Mouse (Mus musculus): ENCODE results near the gene Ctnnd1. TPM values are rescaled to one million over a fixed set of nuclear protein-coding genes. Genes with fewer than 3 reads are reported as not detected.

Ctnnd1 gene
- total and polyA plus RNA-seq, 2 experiments from 2014 or later = 13.7 to 81.1 TPM

DNA sequence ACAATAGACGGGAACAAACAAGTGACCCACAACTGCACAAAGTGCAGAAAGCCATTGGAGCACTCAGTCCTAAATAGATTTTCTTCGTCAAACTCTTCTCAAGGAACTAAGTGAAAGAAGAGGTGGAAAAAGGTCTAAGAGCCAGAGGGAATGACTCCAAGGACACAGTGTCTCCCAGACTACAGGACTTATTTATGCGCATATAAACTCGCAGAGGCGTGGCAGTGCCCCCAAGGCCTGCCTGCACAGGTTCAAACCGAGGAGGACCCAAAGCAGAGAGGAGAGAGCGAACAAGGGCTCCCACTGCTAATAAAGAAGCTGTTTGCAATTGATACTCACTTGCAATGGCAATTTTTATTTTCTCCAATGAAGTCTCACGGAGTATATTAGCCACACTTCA, 64.9 kb downstream of the Ctnnd1 start:
- H3K9me3 ChIP-seq (ENCODE audit: low read length) = no peaks in the 10 kb centered on the region
- WGBS = 76% methylated on average over 8 of the region's 8 CpGs
- no peaks in the 10 kb centered on the region for H3K4me1 ChIP-seq (ENCODE audit: insufficient read depth, low read length)

DNA sequence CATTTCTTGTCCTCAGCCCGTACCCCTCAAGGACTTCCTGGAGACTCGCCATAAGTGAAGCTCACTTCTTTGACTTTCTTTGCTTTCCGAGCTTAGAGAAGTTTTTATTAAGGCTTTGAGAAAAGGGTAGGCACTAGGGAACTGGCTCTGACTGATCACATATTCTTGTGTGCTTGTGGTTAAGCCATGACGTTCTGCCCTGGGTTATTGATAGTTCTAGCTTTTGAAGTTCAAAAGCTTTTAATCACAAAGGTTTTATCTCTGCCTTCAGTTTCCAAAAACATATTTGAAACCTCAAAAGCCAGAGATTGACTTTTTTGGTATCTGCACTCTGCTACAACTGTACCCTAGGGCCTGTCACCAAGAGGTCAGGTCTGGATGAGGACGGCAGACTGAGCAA, 68.3 kb downstream of the Ctnnd1 start:
- WGBS = 72% methylated on average over 5 of the region's 5 CpGs
- Histone ChIP-seq H3K36me3 (ENCODE audit: insufficient read depth, low read length) (0 out of 2 replicates have a peak, but pooled peaks cover 3% of the 10 kb centered on the region), H3K4me2 (ENCODE audit: low read depth, low read length, poor library complexity, severe bottlenecking) (no peak overlapping the region), H3K9ac (replicated peaks; ENCODE audit: low read length, poor library complexity, severe bottlenecking) (no peak overlapping the region), H3K4me3 (ENCODE audit: low read depth, low read length) (no peak overlapping the region), H3K27ac (ENCODE audit: low read depth, low read length) (no peak overlapping the region), H3K27me3 (ENCODE audit: insufficient read depth, low read length) (no peaks in the 10 kb centered on the region), H3K9me3 (ENCODE audit: low read length) (no peaks in the 10 kb centered on the region), H3K4me1 (ENCODE audit: insufficient read depth, low read length) (no peaks in the 10 kb centered on the region)
- DNase-seq (ENCODE audit: low spot score) (no peak), ATAC-seq (ENCODE audit: low FRiP score) (no peak)
- no peak for TF ChIP-seq CTCF (IDR thresholded peaks at IDR 0.05)

More for the DNA sequence above, 64.9 kb downstream of the Ctnnd1 start:
- no peaks in the 10 kb centered on the region for H3K36me3 ChIP-seq (ENCODE audit: insufficient read depth, low read length)
- no peak for DNase-seq (ENCODE audit: low spot score)
- H3K27ac ChIP-seq (ENCODE audit: low read depth, low read length) = no peak overlapping the region
- ATAC-seq (ENCODE audit: low FRiP score) = no peak
- H3K27me3 ChIP-seq (ENCODE audit: insufficient read depth, low read length) = no peaks in the 10 kb centered on the region
- no peak overlapping the region for H3K4me2 ChIP-seq (ENCODE audit: low read depth, low read length, poor library complexity, severe bottlenecking)
- no peak overlapping the region for H3K4me3 ChIP-seq (ENCODE audit: low read depth, low read length)
- H3K9ac ChIP-seq (replicated peaks; ENCODE audit: low read length, poor library complexity, severe bottlenecking) = no peak overlapping the region
- no peak for TF ChIP-seq CTCF (IDR thresholded peaks at IDR 0.05)

- WGBS = 92% methylated on average over 2 of the region's 3 CpGs
- H3K27ac ChIP-seq (ENCODE audit: low read depth, low read length) = no peak overlapping the region
- no peaks in the 10 kb centered on the region for H3K9me3 ChIP-seq (ENCODE audit: low read length)
- no peak overlapping the region for H3K4me2 ChIP-seq (ENCODE audit: low read depth, low read length, poor library complexity, severe bottlenecking)
- DNase-seq (ENCODE audit: low spot score) (no peak), ATAC-seq (ENCODE audit: low FRiP score) (no peak)
- no peaks in the 10 kb centered on the region for H3K27me3 ChIP-seq (ENCODE audit: insufficient read depth, low read length)
- H3K36me3 ChIP-seq (ENCODE audit: insufficient read depth, low read length) = 0 out of 2 replicates have a peak, but pooled peaks cover 3% of the 10 kb centered on the region
- H3K4me3 ChIP-seq (ENCODE audit: low read depth, low read length) = no peak overlapping the region
- H3K9ac ChIP-seq (replicated peaks; ENCODE audit: low read length, poor library complexity, severe bottlenecking) = no peak overlapping the region
- H3K4me1 ChIP-seq (ENCODE audit: insufficient read depth, low read length) = no peaks in the 10 kb centered on the region
- TF ChIP-seq CTCF (IDR thresholded peaks at IDR 0.05) = peak; percentile 42
Observed at GRCm38 (mm10) chr2:84581208-84581607, 69.4 kb downstream of the Ctnnd1 start.

DNA sequence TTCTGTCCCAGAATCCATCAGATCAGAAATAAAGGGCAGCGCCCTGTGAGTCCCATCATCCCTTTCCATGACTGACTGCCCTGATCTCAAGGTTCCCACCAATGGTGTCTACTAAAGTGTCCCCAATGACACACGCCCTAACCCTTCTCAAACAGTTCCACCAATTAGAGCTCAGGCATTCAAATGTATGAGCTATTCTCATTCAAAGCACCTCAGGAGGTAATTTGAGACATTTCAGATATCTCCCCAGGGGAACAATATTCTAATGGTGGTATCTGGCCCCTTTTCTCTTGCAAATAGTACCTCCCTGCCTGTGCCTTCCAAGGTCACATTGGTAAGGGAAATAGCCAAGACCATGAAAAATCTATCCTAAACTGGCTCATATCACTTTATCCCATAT, 71.3 kb downstream of the Ctnnd1 start:
- Histone ChIP-seq H3K36me3 (ENCODE audit: insufficient read depth, low read length) (0 out of 2 replicates have a peak, but pooled peaks cover 3% of the 10 kb centered on the region), H3K4me2 (ENCODE audit: low read depth, low read length, poor library complexity, severe bottlenecking) (no peak overlapping the region), H3K27me3 (ENCODE audit: insufficient read depth, low read length) (no peaks in the 10 kb centered on the region), H3K4me3 (ENCODE audit: low read depth, low read length) (no peak overlapping the region), H3K9me3 (ENCODE audit: low read length) (no peaks in the 10 kb centered on the region), H3K9ac (replicated peaks; ENCODE audit: low read length, poor library complexity, severe bottlenecking) (no peak overlapping the region), H3K27ac (ENCODE audit: low read depth, low read length) (no peak overlapping the region), H3K4me1 (ENCODE audit: insufficient read depth, low read length) (no peaks in the 10 kb centered on the region)
- TF ChIP-seq CTCF (IDR thresholded peaks at IDR 0.05) = no peak
- ATAC-seq (ENCODE audit: low FRiP score) (no peak), DNase-seq (ENCODE audit: low spot score) (no peak)
- 84% methylated on average over 2 of the region's 2 CpGs for WGBS

- ATAC-seq (ENCODE audit: low FRiP score) (no peak), DNase-seq (ENCODE audit: low spot score) (no peak)
- H3K4me1 ChIP-seq (ENCODE audit: insufficient read depth, low read length) = no peaks in the 10 kb centered on the region
- no peak overlapping the region for H3K27ac ChIP-seq (ENCODE audit: low read depth, low read length)
- 91% methylated on average over 4 of the region's 4 CpGs for WGBS
- H3K4me3 ChIP-seq (ENCODE audit: low read depth, low read length) = no peak overlapping the region
- H3K9ac ChIP-seq (replicated peaks; ENCODE audit: low read length, poor library complexity, severe bottlenecking) = no peak overlapping the region
- no peaks in the 10 kb centered on the region for H3K27me3 ChIP-seq (ENCODE audit: insufficient read depth, low read length)
- H3K36me3 ChIP-seq (ENCODE audit: insufficient read depth, low read length) = 0 out of 2 replicates have a peak, but pooled peaks cover 3% of the 10 kb centered on the region
- no peaks in the 10 kb centered on the region for H3K9me3 ChIP-seq (ENCODE audit: low read length)
- no peak for TF ChIP-seq CTCF (IDR thresholded peaks at IDR 0.05)
- no peak overlapping the region for H3K4me2 ChIP-seq (ENCODE audit: low read depth, low read length, poor library complexity, severe bottlenecking)
Observed at GRCm38 (mm10) chr2:84574130-84574529, 76.4 kb downstream of the Ctnnd1 start.

GRCm38 (mm10) chr2:84556888-84557514, 93.6 kb downstream of the Ctnnd1 start:
- Histone ChIP-seq H3K9ac (replicated peaks; ENCODE audit: low read length, poor library complexity, severe bottlenecking) (no peak overlapping the region), H3K4me2 (ENCODE audit: low read depth, low read length, poor library complexity, severe bottlenecking) (peak overlapping the region; percentile 19; the same call in 1 of the 2 replicates), H3K4me3 (ENCODE audit: low read depth, low read length) (no peak overlapping the region), H3K27ac (ENCODE audit: low read depth, low read length) (no peak overlapping the region), H3K4me1 (ENCODE audit: insufficient read depth, low read length) (no peaks in the 10 kb centered on the region), H3K27me3 (ENCODE audit: insufficient read depth, low read length) (no peaks in the 10 kb centered on the region), H3K9me3 (ENCODE audit: low read length) (no peaks in the 10 kb centered on the region), H3K36me3 (ENCODE audit: insufficient read depth, low read length) (no peaks in the 10 kb centered on the region)
- TF ChIP-seq CTCF (IDR thresholded peaks at IDR 0.05) = peak; percentile 63
- ATAC-seq (ENCODE audit: low FRiP score) = no peak
- DNase-seq (ENCODE audit: low spot score) = peak; percentile 23
- 51% methylated on average over 10 of the region's 10 CpGs for WGBS

All from midbrain, postnatal 0 days (tissue).